In genomic region chr5:35671474-35671891, GRCm38 (mm10) we compare ENCODE assay signal across 9 mouse cellular contexts. TPM values are rescaled to one million over a fixed set of nuclear protein-coding genes. Genes with fewer than 3 reads are reported as not detected.
DNase-seq lines count a peak whose midpoint lies in the region; ATAC-seq and TF ChIP-seq lines count a peak whose summit lies in the region.
"Had no signal": no experiment of that assay in that cellular context is flagged by ENCODE, and none has a peak within 500 bp of the region (broad histone marks: within the 10 kb centered on the region; RNA-seq: fewer than 3 reads in every experiment).

No protein-coding gene starts in this region.

- no peaks in the 10 kb centered on the region for H3K9me3 ChIP-seq in liver, embryonic 11.5 days (ENCODE audit: control insufficient read depth, low read length)
- no peaks in the 10 kb centered on the region for H3K9me3 ChIP-seq in embryonic facial prominence, embryonic 14.5 days (ENCODE audit: control insufficient read depth, low read length)
- H3K9me3 ChIP-seq in heart, postnatal 0 days (replicated peaks; ENCODE audit: control insufficient read depth, low read length), result no peaks in the 10 kb centered on the region

- no peaks in the 10 kb centered on the region for H3K79me2 ChIP-seq in liver, adult 2 months (ENCODE audit: control insufficient read depth, insufficient read depth, low read length)

- no peak overlapping the region for H3K9ac ChIP-seq in liver, adult 2 months (ENCODE audit: low read depth, low read length)
- H3K9ac ChIP-seq in liver, embryonic 11.5 days (ENCODE audit: low read depth, low read length), result no peak overlapping the region
- no peak overlapping the region for H3K9ac ChIP-seq in embryonic facial prominence, embryonic 14.5 days (ENCODE audit: low read depth, low read length)
- no peak overlapping the region for H3K9ac ChIP-seq in heart, postnatal 0 days (replicated peaks; ENCODE audit: low read depth, low read length)

- TF ChIP-seq EP300 in heart, postnatal 0 days (IDR thresholded peaks at IDR 0.05; ENCODE audit: low read depth), result peak; percentile 31; the same call in 1 of the 2 replicates

- DNase-seq in liver, adult 2 months (ENCODE audit: extremely low read depth, low read depth, low spot score), result peak; percentile 85
- DNase-seq in liver, embryonic 11.5 days (ENCODE audit: low spot score), result no peak
- DNase-seq in embryonic facial prominence, embryonic 14.5 days (ENCODE audit: low spot score), result peak; percentile 21
- DNase-seq in heart, postnatal 0 days (ENCODE audit: low spot score), result peak; percentile 74
- peak; percentile 45 to 59 for DNase-seq in layer of hippocampus, adult 2 months (ENCODE audit: low spot score in 2 of 2)
- DNase-seq in lung, postnatal 14 days, result peak; percentile 77
- peak; percentile 80 for DNase-seq in testis, postnatal 10 days (ENCODE audit: low spot score)
- DNase-seq in thymus, adult 18-20 months, result no peak

- no peak overlapping the region for H3K27ac ChIP-seq in liver, adult 2 months (replicated peaks; ENCODE audit: insufficient read depth, low read depth, low read length)
- H3K27ac ChIP-seq in liver, embryonic 11.5 days (ENCODE audit: low read depth, low read length), result no peak overlapping the region
- H3K27ac ChIP-seq in embryonic facial prominence, embryonic 14.5 days (replicated peaks; ENCODE audit: low read depth, low read length), result no peak overlapping the region; the same call in 1 of the 2 replicates
- peak overlapping the region; percentile 68 for H3K27ac ChIP-seq in heart, postnatal 0 days (ENCODE audit: low read depth)
- H3K27ac ChIP-seq in layer of hippocampus, adult 2 months, result peak overlapping the region; percentile 81

- no peak overlapping the region for H3K4me2 ChIP-seq in liver, embryonic 11.5 days
- no peak overlapping the region for H3K4me2 ChIP-seq in embryonic facial prominence, embryonic 14.5 days (ENCODE audit: low read depth, low read length)
- H3K4me2 ChIP-seq in heart, postnatal 0 days (ENCODE audit: low read depth, low read length), result no peak overlapping the region

- no peaks in the 10 kb centered on the region for H3K36me3 ChIP-seq in liver, adult 2 months (ENCODE audit: control insufficient read depth, insufficient read depth, low read length)
- no peaks in the 10 kb centered on the region for H3K36me3 ChIP-seq in liver, embryonic 11.5 days (ENCODE audit: control insufficient read depth, insufficient read depth, low read length)
- H3K36me3 ChIP-seq in embryonic facial prominence, embryonic 14.5 days (ENCODE audit: control insufficient read depth, insufficient read depth, low read length), result no peaks in the 10 kb centered on the region
- no peaks in the 10 kb centered on the region for H3K36me3 ChIP-seq in heart, postnatal 0 days (replicated peaks; ENCODE audit: control insufficient read depth, insufficient read depth, low read length)

- no peak for ATAC-seq in liver, embryonic 11.5 days (replicated peaks; ENCODE audit: low FRiP score)
- no peak for ATAC-seq in embryonic facial prominence, embryonic 14.5 days (ENCODE audit: low read depth)
- peak; percentile 54 for ATAC-seq in heart, postnatal 0 days (ENCODE audit: insufficient read depth, low read depth)

- no peak for TF ChIP-seq POLR2A in liver, adult 2 months (IDR thresholded peaks at IDR 0.05; ENCODE audit: extremely low read depth, insufficient read depth, low read length)

- TF ChIP-seq CTCF in liver, adult 2 months (IDR thresholded peaks at IDR 0.05; ENCODE audit: low read depth, low read length), result no peak
- no peak for TF ChIP-seq CTCF in heart, postnatal 0 days (IDR thresholded peaks at IDR 0.05; ENCODE audit: low read depth)
- TF ChIP-seq CTCF in layer of hippocampus, adult 2 months (conservative IDR thresholded peaks at IDR 0.05), result peak; percentile 46; the same call in 1 of the 2 replicates

- no peak overlapping the region for H3K4me3 ChIP-seq in liver, adult 2 months (ENCODE audit: insufficient read depth, low read depth, low read length)
- H3K4me3 ChIP-seq in liver, embryonic 11.5 days (ENCODE audit: low read depth, low read length), result no peak overlapping the region
- H3K4me3 ChIP-seq in embryonic facial prominence, embryonic 14.5 days (ENCODE audit: low read depth, low read length), result no peak overlapping the region
- no peak overlapping the region for H3K4me3 ChIP-seq in heart, postnatal 0 days (ENCODE audit: low read depth, low read length)
- no peak overlapping the region for H3K4me3 ChIP-seq in layer of hippocampus, adult 2 months

- no peaks in the 10 kb centered on the region for H3K27me3 ChIP-seq in liver, adult 2 months (ENCODE audit: control insufficient read depth, insufficient read depth, low read length)
- H3K27me3 ChIP-seq in liver, embryonic 11.5 days (replicated peaks; ENCODE audit: control insufficient read depth, insufficient read depth, low read length), result no peaks in the 10 kb centered on the region
- H3K27me3 ChIP-seq in embryonic facial prominence, embryonic 14.5 days (replicated peaks; ENCODE audit: control insufficient read depth, insufficient read depth, low read length), result no peaks in the 10 kb centered on the region
- no peaks in the 10 kb centered on the region for H3K27me3 ChIP-seq in heart, postnatal 0 days (ENCODE audit: control insufficient read depth, insufficient read depth, low read length)

- H3K4me1 ChIP-seq in liver, adult 2 months (ENCODE audit: control insufficient read depth, insufficient read depth, low read length), result peaks cover 23% of the 10 kb centered on the region
- peaks cover 13% of the 10 kb centered on the region for H3K4me1 ChIP-seq in liver, embryonic 11.5 days (replicated peaks; ENCODE audit: control insufficient read depth, insufficient read depth, low read length)
- peaks cover 33% of the 10 kb centered on the region for H3K4me1 ChIP-seq in embryonic facial prominence, embryonic 14.5 days (ENCODE audit: control insufficient read depth, insufficient read depth, low read length)
- peaks cover 39% of the 10 kb centered on the region for H3K4me1 ChIP-seq in heart, postnatal 0 days (ENCODE audit: control insufficient read depth, insufficient read depth)

- WGBS in liver, adult 2 months, result 27% methylated on average over 9 of the region's 9 CpGs
- WGBS in liver, embryonic 11.5 days, result 56% methylated on average over 9 of the region's 9 CpGs
- 72% methylated on average over 9 of the region's 9 CpGs for WGBS in embryonic facial prominence, embryonic 14.5 days
- WGBS in heart, postnatal 0 days, result 28% methylated on average over 9 of the region's 9 CpGs

RNA-seq across cellular contexts. Expression of gene Htra3, which starts 8.1 kb away (rescaled TPM):
- total RNA-seq in liver, adult 2 months (2014; rRNA removed), result 0.83 and 1.2 TPM in 2 replicates
- polyA plus RNA-seq in liver, adult 2 months (2012; rRNA removed), result 0.97 and 1.3 TPM in 2 replicates
- polyA plus RNA-seq in liver, embryonic 11.5 days (2014; fragmentation: Nextera tagmentation; extraction: Ambion mirVana), result 1.7 and 2.3 TPM in 2 replicates
- polyA plus RNA-seq in embryonic facial prominence, embryonic 14.5 days (2014; fragmentation: Nextera tagmentation; extraction: Ambion mirVana), result 42.5 and 46.4 TPM in 2 replicates
- total RNA-seq in heart, postnatal 0 days (2014; rRNA removed; ENCODE audit: low replicate concordance), result 43.3 and 49.5 TPM in 2 replicates
- 17.2 and 19.2 TPM in 2 replicates for polyA plus RNA-seq in heart, postnatal 0 days (2015; fragmentation: Nextera tagmentation; extraction: Ambion mirVana)
- 1 to 10 TPM; 5.5 to 5.6 TPM for total RNA-seq in layer of hippocampus, adult 2 months (2021)
- total RNA-seq: MEL had no signal

Comparison
In these comparisons a context has a peak if more than half of its experiments do, and no peak if none do; other contexts are left out.
1. DNase-seq: peak in liver, adult 2 months (single experiment), embryonic facial prominence, embryonic 14.5 days (single experiment), heart, postnatal 0 days (single experiment), layer of hippocampus, adult 2 months (2 of 2), lung, postnatal 14 days (single experiment) and testis, postnatal 10 days (single experiment); none in liver, embryonic 11.5 days (single experiment) and thymus, adult 18-20 months (0 of 2).
2. H3K27ac ChIP-seq: peak in heart, postnatal 0 days (single experiment) and layer of hippocampus, adult 2 months (single experiment); none in liver, adult 2 months (single experiment), liver, embryonic 11.5 days (single experiment) and embryonic facial prominence, embryonic 14.5 days (single experiment).